Mouse (Mus musculus) Muller cell, postnatal 12 days (primary cell): ENCODE measurements around the gene Tspan10.
"Not testable (repeated sequence)": the region's sequence is repeated elsewhere in the genome, so short reads cannot be mapped to it uniquely, and the experiment has no call there.

ENCODE experiments used
- DNase-seq: peaks from one replicate; pipeline ENCODE4 v3.0.0-alpha.2; 2015; ENCODE audit errors: inconsistent ontology term

Tspan10 gene

DNA sequence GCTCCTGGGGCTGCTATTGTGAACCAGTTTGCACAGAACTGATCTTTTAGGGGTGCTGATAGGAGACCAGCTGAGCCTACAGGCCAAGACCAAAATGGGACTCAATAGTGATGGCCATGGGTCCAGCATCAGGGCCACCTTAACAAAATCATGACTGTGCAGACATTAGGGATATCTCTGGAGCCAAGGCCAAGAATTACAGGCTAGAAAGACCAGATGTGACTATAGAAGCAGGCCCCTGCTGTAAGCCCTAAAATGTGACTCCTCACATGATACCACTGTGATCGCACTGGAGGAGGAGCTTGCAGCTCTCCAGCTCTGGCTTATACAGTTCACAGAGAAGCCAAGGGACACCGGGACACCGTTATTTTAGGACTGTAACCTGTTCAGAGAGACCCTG is at the start of gene Tspan10:
Gene Tspan10, plus strand, starts transcription at position 301 of the 400 bp plus-strand sequence.
- no peak for DNase-seq

DNA sequence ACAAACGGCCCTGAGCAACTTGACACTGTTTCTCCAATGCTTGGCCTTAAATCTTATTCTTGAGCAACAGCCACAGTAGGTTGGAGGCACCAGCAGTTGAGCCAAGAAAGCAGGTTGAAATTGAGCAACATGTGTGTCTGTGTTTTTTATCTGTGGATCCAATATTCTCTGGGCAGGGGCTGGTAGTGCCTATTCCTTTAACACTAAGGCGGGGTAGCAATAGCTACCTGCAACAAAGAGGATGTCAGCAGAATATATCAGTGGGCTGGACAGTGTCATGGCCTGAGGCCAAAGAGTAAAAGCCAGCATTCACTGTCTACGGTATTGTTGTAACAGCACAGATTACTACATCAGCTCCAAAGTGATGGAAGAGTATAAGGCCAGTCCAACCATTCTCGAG is 46.8 kb upstream of the Tspan10 start:
- DNase-seq: no peak

DNA sequence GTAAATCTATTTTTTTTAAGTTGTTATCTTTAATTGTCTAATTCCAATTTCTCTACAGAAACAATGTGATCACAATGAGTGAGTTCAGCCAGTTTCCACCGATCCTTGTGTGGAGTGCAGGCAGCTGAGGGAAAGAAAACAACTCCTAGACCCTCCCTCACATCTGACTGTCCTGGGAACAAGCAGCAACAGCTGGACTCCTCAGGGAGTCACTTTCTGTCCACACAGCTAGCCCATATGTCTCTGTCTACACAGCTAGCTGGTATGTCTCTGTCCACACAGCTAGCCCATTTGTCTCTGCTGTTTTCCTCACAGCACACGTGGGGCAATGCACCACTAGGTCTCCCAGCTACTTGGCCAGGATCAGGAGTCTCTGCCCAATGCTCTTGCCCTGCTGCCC is 44.8 kb upstream of the Tspan10 start:
- DNase-seq: no peak

DNA sequence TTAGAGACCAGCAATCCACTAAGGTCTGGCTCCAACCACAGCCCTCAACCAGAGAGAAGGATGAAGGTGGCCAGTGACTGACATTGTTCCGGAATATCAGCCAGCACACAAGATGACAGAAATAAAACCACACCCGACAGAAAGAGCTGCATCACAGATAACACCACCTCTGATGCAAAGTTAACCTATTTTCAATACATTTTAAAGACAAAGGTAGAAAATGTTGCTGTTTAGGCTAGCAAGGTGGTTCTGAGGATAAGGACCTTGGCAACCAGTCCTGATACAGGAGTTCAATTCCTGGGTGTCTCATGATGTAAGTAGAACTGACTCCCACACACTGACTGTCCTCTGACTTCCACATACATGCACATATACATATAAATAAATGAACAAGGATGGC is 43.1 kb upstream of the Tspan10 start:
- DNase-seq: no peak

DNA sequence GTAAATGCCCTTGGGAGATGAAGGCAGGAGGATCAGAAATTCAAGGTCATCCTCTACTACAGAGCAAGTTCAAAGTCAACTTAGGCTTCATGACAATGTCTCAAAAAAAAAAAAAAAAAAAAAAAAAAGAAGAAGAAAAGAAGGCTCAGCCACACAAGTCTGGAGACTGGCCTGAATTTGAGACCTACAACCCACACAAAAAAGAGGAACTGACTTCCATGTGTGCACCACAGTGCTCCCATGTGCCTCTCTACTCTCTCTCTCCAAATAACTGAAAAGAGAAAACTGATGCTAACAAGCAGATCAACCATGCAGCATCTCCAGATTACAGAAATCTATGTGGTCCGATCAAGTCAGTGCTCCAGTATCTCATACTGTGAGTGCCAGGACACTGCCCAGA is 37.6 kb upstream of the Tspan10 start:
- no peak for DNase-seq

DNA sequence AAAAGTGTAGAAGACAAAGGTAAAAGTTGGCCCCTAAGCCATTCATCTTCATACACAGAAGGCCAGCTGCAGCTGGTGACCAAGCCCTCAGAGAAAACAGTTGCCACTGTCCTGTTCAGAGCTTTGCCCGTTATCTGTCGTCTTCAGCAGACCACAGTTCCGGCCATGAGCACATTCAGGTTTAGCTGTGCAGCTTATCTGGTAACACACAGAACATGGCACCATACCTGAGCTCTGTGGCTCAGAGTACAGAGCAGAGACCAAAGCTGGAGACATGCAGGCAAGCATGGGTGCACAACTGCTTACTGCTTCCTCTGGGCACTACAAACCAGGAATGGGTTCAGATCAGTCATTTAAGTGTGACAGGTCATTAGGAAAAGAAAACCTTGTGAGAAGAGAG is 36.6 kb upstream of the Tspan10 start:
- DNase-seq: no peak

DNA sequence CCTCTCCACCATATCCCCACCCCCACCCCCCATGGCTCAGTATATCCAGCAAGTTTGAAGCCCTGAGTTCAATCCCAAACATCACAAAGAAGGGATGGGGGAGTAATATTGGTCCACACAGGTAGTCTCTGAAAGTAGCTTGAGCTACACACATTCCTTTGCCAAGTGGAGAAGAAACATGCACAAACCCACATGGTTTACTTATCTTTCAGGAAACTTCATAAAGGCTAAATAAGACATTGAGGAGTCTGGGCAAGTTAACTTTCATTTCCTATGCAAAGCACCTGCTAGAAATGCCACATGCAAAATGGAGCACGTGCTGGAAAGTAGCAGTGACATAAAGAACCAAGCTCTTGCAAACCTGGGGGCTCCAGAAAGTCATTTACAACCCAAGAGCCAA is 36.0 kb upstream of the Tspan10 start:
- DNase-seq: no peak

DNA sequence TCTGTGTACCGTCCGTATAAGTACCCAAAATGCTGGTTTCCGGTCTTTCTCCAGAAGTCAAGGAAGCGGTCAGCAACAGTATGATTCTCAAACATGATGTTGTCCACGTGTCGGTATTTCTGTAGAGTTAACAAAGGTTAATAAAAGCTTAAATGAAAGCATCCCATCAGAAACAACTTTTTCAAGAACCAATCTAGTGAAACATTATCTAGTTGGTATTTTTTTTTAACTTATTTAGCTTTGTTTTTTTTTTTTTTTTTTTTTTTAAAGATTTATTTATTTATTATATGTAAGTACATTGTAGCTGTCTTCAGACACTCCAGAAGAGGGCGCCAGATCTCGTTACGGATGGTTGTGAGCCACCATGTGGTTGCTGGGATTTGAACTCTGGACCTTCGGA is 28.8 kb upstream of the Tspan10 start:
- not testable (repeated sequence) for DNase-seq

DNA sequence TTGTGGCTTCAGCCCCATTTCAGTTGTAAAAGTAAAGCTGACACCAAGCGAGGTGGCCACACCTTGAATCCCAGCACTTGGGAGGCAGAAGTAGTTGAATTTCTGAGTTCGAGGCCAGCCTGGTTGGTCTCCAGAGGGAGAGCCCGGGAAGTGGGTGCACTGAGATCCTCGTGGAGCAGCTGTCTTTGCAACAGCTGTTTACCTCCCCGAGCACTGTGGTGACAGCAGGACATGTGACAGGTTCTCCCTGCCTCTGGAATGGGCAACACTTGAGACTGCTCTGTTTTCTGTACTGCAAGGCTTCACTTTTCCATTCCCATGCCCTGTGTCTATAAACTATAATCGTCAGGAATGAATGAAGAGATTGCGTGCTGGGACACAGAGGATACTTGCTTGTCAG is 24.6 kb upstream of the Tspan10 start:
- no peak for DNase-seq

DNA sequence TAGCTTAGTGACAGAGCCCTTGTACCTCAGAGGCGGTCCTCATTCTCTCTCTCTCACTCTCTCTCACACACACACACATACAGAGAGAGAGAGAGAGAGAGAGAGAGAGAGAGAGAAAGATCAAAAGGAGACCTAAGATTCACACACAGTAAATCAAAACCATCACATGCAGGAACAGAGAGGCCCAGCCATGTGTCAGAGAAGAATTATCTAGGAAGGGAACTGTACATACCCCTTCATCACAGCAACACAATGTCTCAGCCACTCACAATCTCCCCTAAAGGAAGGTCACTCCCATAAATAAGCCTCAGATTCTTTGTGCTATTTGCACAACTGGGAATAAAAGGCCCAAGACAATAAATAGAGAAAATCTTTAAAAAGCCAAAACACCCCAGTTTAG is 23.9 kb upstream of the Tspan10 start:
- DNase-seq: no peak

DNA sequence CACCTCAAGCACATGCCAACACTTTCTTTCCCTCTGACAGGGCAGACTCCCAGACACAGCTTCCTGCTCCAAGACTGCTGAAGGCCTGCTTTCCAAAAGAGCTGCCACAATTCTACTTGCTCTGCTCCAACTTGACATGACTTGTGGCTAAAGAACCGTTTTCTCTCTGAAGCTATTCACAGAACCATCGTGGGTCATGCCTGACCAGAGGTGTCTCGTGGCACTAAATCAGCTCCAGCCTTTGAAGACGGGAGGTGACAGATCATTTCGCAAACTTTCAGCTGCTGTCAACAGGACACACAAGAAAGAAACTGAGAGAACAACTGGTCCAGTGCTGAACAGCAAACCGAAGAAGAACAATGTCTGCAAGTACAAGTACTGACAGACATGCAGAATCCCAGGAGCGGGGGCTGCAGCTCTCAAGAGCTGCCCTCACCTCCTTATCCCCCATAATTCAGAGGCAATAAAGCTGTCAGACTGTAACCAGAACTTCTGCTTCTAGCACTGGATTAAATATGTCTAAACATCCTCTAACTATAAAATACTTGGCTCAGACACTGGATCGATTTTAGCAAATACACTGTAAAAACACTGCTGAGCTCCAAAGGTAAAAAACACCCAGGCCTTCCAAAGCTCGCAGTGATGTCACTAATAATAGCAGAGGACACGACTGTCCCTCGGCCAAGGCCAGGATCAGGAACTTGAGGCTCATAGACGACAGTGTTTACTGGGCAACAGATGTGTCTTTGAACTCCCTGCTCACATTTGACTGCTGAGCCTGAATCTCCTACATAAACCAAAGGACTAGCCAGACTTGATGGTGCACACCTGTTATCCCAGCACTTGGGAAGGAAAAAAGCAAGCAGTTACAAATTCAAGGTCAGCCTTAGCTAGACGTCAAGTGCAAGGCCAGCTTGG is 19.5 kb upstream of the Tspan10 start:
- DNase-seq: no peak

DNA sequence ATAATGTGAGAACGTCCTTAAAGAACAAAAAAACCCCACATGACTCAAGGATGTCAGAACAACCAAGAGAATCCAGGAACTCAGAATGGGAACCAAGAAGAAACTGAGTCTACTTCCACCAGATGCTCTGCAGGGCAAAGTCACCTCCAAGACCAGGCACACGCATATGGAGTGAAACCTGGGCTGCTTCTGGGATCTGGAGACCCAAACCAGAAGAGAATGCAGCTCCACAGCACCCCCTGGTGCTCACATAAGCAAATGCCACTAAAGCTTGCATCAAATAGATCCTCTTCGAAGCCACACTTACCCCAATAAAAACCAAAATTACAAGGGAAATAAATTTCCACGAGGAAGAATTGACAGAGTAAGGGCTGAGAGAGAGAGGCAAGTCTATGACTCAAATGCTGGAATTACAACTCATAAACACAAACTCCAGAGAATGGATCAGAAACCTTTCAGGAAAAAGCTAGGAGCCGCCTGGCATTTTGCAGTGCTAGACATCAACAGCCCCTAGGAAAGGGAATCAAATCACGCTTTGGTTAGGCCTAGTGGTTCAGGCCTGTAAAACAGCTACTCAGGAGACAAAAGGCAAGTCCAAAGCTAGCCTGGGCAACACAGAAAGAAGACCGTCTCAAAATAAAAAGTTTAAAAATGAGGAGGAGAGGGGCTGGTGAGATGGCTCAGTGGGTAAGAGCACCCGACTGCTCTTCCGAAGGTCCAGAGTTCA is 18.7 kb upstream of the Tspan10 start:
- peak; percentile 29 for DNase-seq

DNA sequence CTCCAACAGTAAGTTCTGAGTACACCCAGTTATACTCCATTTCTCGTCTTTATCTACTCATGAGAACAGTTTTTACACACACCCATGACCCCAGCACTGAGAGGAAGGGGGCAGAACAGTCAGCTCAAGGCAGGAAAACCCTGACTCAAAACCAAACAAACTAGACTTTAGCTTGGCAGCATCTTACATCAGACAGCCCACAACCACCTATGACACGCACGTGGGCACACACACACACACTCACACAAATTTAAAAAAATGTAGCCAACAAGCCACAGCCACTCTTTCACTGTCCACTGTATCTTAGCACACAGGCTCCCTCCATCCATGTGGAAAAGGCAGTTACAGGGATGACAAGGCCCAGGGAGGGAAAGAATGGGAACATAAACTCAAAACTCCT is 15.7 kb upstream of the Tspan10 start:
- no peak for DNase-seq

DNA sequence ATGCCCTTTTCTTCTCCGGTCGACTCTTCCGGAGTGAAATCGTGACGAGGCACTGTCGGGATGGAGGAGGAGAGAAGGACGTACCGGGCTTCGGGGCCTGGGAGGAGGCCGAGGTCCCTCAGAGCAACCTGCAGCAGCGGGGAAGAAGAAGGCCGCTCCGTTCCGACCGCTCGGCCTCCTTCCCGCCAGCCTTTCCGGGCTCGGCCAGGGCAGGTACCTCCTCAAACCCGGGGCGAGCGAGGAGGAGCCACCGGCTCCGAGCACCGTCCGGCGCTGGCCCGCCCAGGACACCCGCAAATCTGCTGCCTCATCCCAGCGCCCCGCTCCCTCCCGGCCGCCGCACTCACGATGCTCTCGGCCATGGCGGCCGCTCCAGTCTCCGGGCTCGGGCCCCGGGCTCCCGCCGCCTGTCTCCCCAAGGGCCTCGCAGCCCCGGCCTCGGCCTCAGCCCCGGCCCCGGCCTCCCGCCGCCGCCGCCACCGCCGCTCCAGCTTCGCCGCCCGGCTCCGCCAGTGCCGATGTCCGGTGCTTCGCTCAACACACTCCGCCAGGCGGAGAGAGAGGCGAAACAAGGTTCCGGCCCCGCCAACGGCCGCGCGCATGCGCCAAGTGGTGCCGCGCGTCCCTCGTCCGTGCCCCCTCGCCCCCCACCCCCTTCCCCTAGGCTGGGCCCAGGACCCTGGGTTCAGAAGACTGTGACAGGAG is 5.1 kb upstream of the Tspan10 start, which contains the start of gene Nploc4:
Gene Nploc4, minus strand, starts transcription at position 557 of the 705 bp plus-strand sequence.
- peak; percentile 85 for DNase-seq

DNA sequence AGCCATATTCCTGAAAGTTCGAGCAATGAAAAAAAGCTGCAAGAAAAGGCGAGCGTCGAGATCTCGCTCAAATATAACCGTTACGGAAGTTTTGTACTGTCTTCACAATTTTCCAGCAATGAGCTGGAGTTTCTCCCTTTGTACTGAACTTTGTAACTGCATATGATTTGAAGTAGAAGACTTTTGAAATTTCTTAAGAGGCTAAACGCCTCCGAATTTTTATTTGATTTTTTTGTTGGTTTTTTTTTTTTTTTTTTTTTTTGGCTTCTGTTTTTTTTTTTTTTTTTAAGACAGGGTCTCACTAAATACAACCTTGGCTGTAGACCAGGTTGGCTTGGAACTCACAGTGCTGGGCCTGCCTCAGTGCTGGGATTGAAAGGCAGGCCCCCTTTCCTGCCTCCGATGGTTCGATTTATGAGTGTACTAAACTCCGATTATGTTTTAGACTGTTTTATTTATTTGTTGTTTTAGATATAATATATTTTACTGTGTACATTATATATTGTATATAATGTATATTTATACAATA is 4.5 kb upstream of the Tspan10 start:
- DNase-seq: no peak

DNA sequence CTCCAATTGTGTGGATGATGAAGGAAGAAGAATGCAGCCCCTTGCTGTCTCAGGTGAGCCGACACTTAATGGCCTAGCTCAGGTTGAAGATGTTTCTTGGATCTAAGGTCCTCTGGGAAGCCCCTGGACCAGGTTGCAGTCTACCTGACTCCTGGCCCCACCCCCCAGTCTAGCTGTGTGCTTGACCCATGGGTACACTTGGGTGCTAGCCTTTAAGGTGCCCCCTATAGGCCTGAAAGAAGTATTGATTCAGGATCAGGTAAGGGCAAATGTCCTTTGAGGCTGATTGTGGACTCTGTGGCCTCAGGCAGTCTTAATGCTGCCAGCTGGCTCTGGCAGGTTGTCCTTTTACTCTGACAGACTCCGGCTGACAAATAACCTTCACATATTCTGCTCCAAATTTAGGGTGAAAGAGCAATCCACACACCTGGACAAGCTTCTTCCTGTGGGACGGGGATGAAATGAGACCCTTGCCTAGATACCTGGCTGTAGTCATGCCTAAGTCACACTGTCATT is 379 bp downstream of the Tspan10 start:
- no peak for DNase-seq

DNA sequence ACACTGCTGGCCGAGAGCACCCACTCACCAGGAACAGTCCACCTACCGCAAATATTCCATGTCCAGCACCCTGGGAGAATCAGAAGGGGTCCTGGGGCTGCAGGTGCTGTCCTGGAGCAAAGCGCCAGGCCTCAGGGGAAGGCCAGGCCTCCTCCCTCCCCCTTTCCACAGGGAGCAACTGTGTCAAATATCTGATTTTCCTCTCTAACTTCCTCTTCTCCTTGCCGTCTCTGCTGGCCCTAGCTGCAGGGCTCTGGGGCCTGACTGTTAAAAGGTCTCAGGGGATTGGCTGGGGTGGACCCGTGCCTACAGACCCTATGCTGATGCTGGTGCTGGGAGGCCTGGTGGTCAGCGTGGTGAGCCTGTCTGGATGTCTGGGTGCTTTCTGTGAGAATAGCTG is 1.7 kb downstream of the Tspan10 start:
- DNase-seq: no peak

DNA sequence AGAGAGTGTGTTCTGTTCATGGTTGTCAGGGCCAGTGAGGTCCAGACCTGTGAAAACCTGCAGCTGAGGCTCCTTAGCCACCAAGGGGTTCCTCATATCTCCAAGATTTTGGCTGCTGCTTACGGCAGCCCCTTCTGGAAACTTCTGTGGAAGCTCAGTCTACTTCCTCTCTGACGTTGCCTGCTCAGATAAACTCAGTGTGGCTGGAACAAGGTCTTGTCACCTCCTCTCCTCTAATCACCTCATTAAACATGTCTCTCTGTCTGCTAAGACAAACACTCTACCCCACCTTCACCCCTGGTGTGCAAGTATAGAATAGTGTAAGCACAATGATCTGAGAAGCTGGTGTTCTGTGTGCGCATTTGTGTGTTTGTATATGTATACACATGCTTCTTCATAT is 3.0 kb downstream of the Tspan10 start:
- DNase-seq: no peak

DNA sequence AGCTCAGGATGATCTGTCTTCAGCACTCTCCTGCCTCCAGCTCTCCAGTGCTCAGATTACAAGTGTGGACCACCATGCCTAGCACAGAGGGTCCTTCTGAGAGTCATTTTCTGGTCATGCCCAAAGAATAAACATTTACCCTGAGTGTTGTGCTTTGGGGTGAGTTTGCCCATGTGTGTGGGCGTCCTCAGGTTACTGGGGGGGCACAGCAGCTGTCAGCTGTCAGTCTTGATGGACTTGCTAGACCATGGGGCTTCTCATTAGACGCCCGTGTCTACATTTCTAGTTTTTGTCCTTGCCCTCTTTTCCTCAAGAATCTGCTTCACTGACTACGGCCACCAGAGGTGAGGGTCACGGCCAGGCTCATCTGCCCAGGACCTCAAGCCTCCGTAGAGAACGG is 4.7 kb downstream of the Tspan10 start:
- DNase-seq: no peak

DNA sequence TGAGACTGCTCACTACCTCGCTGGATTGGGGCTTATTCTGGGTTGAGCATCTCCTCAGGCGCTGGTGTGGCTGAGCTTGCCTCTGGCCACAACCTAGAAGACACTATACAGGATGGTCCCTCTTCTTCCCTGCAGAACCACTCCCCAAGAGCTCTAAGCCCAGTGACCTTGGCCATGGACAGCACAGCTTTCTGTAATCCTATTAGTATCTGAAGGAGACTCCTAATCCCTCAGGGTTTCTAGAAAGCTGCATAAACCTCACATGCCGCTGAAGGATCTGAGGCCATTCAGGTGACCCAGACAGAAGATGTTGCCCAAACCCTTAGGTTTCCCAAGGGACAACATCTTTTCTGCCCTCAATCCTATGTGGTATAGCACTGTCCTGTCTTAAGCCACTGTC is 9.8 kb downstream of the Tspan10 start:
- no peak for DNase-seq

DNA sequence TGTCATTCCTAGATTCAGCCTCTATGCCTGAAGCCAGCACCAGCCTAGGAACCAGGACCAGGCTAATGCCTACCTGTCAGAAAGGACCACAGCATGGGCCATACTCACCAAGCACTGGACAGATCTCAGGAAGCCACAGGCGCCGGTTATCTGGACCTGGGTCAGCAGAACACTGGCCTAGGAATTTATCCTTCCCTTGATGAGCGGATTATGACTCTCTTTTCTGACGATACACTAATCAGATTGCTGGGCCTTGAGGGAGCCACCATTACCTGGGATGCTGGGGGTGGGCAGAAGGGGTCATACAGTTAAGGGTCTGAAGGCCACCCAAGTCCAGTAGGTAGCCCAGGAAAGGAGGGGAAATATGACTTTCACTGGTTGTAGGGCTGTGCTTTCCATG is 10.9 kb downstream of the Tspan10 start, which contains the start of gene Pde6g:
Gene Pde6g, minus strand, starts transcription at position 195 of the 400 bp plus-strand sequence.
- no peak for DNase-seq

DNA sequence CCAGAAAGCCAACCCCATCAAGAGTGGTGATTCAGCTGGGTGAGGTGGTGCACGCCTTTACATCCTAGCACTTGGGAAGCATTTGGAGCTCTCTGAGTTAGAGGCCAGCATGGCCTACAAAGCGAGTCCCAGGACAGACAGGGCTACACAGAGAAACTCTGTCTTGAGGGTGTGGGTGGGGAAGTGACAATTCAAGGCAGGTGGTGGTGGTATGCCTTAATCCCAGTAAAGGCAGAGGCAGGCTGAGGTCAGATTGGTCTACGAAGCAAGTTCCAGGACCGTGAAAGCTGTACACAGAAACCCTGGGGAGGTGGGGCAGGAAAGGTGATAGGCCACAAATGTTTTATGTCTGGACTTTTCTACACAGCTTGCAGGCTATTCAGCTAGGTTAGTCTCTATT is 12.5 kb downstream of the Tspan10 start:
- no peak for DNase-seq
